Mouse (Mus musculus) urinary bladder, postnatal 25 days (tissue): ENCODE results near the gene Nkain2.

Experiments
- DNase-seq: peaks from one replicate; pipeline ENCODE4 v3.0.0; 2022; ENCODE audit warnings: low spot score

Gene Nkain2

DNA sequence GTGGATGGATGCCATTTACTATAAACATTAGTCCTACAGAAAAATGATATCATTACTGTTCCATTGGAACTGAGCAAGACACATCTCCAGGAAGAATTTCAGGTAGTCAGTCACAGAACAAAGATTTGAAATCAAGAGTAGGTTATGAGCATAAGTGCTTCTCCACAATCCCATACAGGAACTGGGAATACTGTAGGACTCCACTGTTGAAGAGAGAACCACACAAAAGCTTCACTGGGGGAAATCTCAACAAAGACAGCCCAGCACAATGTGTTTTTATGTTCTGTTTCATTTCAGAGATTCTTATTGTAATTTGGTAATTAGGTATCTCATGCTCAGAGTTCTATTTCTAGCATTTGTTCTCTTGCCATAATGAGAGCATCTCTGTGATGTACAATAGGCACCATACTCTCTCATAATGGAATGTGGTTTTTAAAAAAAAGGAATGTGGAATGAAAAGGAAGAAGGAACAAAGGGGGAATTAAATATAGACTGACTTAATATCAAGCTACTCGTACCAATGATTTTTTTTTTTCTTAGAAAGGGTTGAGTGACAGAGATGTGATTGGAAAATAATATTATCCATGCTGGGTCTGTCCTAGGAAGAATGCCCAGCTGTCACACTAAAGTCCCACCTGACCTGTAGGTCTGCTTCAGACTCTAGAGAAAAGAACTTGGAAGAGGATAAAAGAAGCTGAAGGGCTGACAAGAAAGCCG lies 313.5 kb downstream of the Nkain2 start:
- DNase-seq: no peak

DNA sequence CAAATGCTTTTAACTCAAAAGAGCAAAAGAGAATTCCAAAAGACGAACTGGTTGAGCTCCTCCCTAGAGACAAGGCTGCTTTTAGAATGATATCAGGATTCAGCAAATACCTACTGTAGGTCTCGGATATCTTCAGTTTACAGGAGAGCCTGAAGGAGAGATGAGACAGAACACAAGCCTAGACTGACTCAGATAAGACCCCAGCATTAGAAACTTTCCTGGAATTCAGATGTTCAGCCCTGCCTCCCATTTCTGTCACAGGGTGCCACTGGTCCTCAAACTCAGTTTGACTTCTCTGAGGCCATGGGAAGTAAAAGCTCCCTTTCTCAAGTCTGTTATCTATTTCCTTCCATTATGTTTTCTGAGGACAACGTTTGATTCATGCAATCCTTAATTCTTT lies 332.6 kb downstream of the Nkain2 start:
- DNase-seq: no peak

DNA sequence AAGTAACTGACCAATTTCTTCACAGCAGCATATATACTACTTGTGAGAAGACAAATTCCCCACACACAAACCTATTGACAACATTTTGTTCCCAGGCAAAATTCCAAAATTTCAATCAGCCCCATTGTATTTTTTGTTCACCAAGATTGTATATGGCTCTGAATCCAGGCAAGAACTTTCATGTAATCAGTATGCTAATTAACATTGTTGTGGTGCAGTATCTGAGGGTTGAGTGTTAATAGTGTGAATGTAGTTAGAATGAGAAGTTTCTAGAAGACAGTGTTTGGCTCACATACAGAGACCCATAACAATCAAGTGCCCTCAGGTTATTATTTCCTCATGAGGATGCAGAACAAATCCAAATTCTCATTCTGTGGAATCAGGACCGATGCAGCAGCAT lies 354.2 kb downstream of the Nkain2 start:
- no peak for DNase-seq

DNA sequence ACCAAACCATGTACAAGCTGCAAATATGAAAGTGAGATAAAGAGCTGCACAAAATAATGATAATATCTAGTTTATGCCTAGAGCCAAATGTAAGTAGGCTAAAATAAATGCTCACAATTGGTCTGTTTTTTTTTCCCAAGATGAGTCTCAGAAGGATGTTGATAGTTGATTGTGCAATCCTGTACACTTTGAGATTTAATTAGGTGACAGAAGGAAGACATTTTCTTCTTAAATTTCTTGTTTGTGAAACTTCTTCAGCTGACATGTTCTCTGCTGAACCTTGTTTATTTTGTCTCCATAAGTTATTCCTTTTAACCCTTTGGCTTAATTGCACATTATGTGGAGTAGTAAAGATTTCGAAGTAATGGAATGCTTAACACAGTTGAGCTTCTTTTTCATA lies 379.4 kb downstream of the Nkain2 start:
- DNase-seq: no peak

DNA sequence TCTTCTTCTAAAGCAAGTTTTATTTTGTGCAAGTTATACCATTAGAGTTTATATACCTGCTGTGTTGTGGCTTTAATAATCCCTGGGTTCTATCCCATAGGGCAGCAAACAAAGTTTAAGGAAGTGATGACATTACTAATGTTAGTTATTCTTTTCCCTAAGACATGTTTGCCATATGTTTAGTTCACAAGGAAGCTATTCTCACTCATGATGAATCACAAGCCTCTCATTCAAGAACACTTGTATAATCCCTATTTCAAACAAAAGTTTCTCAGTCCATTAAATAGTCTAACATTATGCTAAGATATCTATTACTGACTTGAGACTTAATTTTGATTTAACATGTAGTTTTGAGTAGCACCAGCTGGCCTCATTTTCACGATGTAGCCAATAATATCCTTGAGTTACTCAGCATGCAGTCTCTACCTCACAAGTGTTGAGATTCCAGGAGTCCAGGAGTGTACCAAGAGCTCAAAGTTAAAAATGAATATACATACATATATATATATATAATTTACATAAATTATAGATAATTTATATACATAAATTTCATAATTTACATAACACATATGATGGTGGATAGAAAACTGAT lies 395.6 kb downstream of the Nkain2 start:
- DNase-seq: no peak

DNA sequence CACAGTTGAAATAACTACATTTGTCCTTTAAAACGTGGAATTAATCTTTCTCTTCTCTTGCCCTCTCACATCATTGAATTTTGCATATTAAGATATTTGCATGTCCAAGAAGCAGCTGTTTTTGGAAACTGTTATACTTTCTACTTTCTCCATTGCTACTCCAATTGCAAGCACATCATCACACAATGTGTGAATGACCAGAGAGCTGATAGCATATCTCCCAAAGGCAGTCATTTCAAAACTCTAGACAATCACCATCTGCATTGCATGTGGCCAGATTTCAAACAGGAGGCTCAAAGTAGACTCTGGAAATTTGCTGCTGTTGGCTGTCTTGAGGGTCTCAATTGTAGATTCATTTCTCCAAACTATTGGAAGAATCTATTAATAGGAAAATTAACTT lies 396.7 kb downstream of the Nkain2 start:
- no peak for DNase-seq

DNA sequence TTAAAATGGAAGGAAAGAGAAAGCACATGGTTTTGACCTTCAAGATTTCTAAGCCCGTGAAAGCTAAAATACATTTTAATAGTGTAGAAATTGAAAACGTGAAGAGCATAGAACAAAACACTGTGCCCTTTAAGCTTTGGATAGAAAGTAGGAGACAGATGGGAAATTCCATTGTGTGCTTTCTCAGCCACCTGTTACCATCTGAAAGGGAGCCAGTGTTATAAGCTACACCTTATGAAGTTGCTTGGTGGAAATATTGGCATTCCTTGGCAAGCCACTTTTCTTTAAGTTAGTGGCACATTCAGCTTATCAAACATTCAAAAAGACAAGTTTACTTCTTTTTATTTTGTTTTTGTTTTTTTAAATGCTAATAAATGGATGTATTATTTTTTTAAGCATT lies 427.5 kb downstream of the Nkain2 start:
- DNase-seq: no peak

DNA sequence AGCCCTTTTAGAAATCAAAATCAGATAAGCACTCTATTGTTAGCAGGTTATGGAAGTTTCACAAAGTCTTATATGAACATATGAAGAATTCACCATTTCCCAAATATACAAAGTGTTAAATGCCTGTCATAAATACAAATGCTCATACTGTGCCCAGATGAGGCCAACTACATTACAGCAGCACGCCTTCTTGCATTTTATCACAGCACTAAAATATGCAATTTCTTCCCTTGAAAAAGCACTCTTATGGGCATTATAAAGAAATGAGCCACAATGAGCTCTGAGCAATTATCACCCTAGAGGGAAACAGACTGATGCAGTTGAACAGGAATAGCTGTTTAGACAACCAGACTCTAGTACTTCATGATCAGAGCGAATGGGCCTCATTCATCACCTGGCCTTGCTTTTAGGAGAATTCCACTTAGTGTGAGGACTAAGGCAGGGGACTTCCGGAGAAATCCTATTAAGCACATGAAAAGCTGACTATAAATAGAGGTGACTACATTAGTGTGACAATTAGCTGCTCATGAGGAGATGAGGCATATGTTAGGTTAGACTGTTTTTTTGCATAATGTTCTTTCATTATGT lies 450.2 kb downstream of the Nkain2 start:
- no peak for DNase-seq

DNA sequence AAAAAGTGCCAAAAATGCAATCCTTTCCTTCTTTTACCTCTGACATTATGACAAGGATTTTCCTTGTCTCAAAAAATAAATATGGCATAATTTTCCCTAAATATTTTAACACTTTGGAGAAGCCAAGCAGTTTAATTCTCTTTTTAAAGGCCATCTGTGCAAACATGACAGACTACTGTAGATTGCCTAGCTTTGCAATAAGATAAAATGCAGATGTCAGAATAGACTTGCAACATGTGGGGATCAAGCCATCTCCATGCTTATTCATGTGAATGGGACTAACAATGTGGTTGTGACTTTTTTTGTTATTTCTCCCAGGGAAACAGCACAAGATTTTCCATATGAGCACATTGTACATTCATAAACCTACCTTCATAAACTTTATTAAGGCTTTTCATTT lies 476.0 kb downstream of the Nkain2 start:
- no peak for DNase-seq

DNA sequence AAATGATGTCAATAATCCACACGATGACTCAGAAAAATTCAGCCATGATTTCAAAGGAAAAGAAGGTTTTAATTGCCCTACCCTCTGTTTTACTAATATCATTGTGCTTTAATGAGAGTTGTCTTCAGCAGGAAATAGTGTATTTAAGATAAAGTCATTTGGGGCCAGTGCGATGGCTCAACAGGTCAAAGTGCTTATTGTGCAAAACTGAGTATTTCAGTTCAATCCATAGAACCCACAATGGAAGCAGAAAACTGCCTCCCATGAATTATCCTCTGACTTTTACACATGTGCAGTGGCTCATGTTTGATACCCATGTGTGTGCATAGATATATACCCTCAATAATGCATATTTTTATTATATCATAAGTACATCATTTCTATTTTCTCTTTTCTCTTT lies 478.9 kb downstream of the Nkain2 start:
- DNase-seq: no peak

DNA sequence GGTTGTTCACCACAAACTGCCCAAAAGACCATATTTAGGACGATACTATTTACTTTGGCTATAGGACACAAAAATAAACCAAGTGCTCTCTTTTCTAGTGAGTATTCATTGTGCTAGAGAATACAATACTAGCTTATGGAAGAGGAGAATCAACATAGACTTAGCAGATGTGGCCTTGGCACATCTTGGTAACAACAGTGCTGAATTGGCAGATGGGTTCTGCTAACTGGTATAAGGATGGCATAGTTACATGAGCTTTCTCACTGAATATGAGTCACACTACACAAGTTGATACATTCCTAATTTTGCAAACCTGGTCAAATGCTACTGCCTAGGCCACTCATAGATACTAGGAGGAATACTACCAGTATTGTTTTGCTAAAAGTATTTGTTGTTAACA lies 489.3 kb downstream of the Nkain2 start:
- no peak for DNase-seq

DNA sequence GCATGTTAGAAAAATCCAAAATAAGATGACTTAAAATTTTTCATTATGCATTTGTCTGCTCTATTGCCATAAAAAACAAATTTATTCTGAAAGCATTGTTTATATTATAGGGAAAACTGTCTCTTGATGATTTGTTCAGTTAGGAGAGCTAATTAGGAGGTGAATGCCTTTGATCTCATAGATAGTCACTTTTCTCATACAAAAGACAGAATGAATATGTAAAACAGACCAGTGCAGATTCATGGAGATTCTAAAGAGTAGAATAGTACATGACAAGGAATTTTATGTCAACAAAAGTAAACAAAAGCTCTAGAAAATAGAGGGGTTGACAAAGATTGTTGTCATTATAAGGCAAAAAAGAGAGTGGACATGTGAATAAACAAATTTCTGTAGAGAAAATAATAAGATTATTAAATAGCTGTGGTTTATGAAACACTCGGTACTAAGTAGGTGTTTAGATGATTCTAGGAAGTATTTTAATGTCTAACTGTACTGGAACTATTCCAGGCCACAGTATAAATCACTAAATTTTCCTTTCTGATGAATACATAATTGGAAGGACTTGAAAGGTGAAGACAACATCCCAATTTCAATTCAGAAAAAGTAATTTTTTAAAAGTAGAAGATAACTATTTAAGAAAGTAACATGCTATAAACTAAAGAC lies 496.3 kb downstream of the Nkain2 start:
- no peak for DNase-seq

DNA sequence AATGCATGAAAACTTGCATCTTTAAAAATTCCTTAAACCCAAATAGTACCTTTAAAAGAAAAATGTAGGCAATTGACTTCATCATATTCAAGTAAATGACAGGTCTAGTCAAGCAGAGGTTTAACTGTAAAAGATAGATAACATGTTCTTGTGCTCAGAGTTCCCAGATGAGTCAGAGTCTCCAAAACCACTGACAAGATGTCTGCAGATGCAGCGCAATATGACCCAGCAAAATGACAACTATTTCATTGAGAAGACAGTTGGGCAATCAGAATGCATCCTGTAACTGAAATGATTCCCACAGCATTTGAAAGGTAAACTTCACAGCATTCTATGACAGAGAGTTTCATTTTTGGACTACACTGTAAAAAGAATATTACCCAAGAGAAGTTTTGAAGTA lies 496.9 kb downstream of the Nkain2 start:
- no peak for DNase-seq

DNA sequence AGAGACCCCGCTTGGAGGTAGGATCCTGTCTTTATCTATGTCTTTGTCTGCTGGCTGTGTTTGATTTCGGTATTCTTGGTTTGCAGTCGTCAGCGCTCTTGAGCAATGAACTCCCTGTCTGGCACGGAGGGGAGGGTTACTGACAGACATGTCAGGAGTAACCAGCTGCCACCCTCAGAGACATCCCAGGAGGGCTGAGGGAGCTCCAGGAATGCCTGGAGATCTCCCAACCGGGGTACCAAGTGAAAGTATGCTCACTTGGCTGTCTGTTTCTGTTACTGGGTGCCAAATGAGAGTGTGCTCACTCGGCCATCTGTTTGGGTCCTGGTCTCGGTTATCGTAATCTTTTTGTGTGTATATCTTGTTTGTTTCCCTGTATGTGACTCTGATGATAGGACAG lies 577.5 kb downstream of the Nkain2 start:
- DNase-seq: no peak

DNA sequence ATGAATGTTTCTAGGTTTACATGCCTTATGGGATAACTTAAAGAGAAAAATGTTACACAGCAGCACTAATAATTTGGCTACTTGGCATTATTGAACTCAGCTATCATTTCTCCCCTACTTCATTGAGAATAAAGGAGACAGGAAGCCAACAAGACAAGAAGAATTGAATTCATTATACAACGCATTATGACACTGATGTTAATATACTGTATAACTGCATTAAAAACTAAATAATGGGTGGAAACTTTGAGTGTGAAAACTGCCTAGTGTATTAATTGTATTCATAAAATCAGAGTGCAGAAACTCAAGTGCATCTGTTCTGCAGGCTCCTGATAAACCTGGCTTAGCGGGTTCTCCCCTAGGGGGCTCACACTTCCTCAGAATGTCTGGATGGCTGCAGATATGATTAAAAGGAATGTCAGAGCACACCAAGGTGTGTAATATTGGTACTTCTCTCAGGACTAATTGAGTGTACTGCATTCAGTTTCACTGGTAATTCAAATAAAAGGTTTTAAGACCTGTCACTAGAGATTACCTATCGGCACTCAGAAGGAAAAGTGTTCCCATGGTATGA lies 589.2 kb downstream of the Nkain2 start:
- no peak for DNase-seq

DNA sequence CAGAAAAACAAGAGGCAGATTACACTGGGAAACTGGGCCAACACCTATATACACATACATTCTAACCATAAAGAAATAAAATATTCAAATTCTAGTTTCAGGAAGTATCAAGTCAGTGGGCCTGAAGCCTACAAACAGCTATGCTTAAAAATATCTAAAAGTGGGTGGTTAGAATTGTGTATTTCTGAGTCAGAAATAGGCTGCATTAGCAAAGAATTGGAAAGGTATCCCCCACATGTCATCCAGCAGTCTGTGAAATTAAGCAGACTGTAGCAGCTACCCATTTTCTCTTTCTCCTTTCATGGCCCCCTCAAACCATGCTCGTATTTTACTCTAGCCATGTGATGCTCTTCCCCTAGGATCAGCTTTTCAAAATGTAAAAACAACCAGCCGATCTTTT lies 599.8 kb downstream of the Nkain2 start:
- no peak for DNase-seq

DNA sequence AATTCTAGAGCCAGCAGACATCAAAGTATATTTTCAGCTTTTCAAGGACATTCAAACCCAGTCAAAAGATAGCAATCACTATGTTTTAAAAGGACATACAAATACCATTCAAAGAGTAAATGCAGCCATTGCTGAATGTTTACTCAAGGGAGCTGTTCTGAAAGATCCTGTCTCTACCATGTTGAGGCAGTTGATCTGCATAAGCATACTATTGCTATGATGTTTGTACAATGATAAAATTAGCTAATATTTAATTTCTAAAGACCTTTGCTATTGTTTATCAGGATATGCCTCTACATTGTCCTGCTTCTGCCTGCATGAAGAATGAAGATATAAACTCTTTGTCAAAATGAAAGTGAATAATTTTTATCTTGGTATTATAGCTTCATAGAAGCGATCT lies 606.6 kb downstream of the Nkain2 start:
- DNase-seq: no peak

DNA sequence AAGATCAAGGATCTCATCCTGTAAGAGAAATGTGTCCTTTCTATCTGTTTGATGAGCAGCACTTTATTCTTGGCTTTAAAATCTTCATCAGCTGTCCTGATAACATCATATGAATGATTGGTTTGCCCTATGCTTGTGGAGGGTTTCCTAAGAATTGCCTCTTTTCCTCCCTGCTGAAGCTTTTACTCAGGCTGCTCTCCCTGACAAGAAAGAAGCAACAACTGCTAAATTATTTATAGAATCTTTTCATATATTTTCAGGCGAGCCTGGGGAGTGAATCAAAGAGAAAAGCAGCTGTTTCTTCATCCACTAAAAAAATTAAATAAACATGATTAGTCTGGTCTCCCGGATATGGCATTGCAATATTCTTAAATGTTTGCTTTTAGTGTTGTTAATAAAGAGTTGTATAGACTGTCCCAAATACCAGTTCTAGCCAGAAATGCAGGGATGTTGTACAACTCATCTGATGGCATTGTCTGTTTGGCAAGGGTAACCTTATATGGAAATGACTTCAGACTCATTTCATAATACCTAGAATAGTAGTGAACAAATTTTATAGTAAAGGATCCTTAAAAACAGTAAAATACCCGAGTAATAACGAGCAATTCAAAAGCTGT lies 646.9 kb downstream of the Nkain2 start:
- DNase-seq: no peak

DNA sequence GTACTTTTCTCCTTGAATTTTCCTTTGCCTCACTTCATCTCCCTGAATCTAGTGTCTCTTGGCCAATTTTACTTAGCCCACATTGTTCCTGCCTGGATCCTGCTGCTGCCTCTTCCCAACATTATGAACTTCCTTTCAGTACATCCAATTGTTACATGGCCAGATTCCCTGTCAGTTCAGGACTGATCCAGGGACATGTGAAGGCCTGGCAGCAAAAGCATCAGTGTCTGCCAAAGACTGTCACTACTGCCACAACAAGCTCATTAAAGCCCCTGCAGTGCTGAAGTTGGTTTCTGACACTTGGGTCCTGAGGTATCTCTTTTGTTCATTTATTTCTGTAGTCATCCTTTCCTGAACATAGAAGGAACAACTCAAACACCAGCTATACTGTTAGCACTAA lies 649.1 kb downstream of the Nkain2 start:
- DNase-seq: no peak

DNA sequence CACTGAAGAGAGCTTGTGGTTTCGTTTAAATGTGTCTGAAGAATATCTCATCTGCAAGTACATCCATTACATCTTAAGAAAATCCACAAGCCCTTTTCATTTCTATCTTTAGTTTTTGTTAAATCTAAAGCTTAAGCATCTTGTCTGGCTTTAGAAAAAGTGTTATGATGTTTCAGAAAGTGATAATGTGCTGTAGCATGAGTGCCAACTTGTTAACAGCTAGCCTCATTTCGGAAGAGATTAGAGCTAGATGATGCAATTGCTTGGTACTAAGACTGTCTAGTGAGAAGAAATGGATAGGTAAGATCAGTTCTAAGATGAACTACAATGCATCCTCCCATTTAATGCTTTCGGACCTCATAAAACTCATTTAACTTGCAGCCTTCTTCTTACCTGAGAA lies 707.3 kb downstream of the Nkain2 start:
- DNase-seq: no peak

DNA sequence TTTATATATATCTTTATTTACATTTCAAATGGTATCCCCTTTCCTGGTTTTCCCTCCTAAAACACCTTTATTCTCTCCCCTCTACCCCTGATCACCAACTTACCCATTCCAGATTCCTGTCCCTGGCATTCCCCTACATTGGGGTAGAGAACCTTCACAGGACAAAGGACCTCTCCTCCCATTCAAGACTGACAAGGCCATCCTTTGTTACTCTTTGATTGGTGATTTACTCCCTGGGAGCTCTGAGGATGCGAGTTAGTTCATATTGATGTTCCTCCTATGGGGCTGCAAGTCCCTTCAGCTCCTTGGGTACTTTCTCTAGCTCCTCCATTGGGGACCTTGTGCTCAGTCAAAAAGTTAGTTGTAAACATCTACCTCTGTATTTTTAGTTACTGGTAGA lies 798.9 kb downstream of the Nkain2 start:
- DNase-seq: no peak

DNA sequence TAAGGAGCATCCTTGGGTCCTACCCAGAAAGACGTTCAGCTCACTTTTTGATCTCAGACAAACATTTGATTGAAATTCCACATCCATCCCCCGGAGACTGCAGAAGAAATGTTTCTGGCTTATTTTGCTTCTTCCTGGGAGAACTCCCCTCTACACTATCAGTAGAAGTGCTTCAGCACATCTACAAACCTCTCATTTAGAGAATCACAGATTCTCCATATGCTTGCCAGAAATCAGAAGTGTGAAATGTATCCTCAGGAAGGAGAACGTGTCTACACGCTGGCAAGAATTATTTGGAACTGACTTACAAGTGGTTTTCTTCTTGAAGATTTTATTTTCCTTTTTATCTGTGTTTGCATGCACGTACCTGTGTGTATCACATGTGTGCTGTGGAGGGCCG lies 829.9 kb downstream of the Nkain2 start:
- no peak for DNase-seq

DNA sequence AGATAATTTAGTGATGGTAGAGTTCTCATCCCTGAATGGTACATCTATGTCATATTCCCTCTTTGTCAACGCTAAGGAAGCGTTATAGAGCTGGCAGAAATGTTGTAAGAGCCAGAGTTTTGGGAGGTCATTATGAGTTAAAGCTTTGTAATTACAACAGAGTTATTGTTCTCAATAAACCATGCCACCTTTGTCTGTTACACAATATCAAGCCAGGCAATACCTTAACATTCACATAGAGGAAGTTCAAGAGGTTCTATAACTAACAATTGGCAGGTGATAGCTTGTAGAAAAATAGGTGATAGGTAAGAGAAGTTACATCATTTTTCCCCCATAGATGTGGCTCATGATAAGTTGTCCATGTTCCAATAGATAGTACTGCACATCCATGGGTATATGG lies 832.0 kb downstream of the Nkain2 start:
- DNase-seq: no peak
